Mouse (Mus musculus) gastrocnemius, postnatal 25 days (tissue): ENCODE data around the gene Aldh1a3. TPM values are rescaled to one million over a fixed set of nuclear protein-coding genes. Genes with fewer than 3 reads are reported as not detected.

ENCODE experiments used
- DNase-seq: peaks from one replicate; pipeline ENCODE4 v3.0.0; 2022
- microRNA-seq, 2 experiments: library from miRNA; unstranded; fragments of <30 nt; microRNA quantifications; one replicate each; pipeline ENCODE4 v1.2.0; 2021; ENCODE audit warnings: borderline replicate concordance in 2 of 2
- total RNA-seq, 2 experiments: library from RNA; stranded (reverse); gene quantifications; 1 replicate in 1 of 2; 2 replicates in 1 of 2; pipeline ENCODE4 v1.2.3; 2021

The Aldh1a3 gene
- total RNA-seq, 2 experiments from 2014 or later: 1.8 to 2.9 TPM

DNA sequence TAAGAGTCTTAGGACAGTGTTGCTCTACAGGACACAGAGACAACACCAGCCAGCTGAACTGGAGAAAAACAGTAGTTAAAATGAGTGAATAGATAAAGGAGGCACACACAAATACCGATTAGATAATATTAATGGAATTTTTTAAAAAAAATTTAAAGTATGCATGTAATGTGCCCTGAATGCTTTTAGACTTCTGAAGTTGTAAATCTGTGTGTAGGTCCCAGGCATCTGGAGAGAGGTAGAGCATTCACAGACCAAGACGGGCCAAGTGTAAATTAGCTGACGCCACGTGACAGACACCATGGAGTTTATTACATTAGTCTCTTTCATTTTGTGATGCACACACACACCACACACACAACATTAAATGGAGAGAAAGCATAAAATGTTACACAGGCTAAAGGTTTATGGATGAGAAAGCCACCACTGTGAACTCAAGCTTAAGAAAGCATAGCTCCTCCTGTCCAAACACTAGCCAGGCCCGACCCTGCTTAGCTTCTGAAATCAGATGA lies 57.3 kb downstream of the Aldh1a3 start:
- no peak for DNase-seq

DNA sequence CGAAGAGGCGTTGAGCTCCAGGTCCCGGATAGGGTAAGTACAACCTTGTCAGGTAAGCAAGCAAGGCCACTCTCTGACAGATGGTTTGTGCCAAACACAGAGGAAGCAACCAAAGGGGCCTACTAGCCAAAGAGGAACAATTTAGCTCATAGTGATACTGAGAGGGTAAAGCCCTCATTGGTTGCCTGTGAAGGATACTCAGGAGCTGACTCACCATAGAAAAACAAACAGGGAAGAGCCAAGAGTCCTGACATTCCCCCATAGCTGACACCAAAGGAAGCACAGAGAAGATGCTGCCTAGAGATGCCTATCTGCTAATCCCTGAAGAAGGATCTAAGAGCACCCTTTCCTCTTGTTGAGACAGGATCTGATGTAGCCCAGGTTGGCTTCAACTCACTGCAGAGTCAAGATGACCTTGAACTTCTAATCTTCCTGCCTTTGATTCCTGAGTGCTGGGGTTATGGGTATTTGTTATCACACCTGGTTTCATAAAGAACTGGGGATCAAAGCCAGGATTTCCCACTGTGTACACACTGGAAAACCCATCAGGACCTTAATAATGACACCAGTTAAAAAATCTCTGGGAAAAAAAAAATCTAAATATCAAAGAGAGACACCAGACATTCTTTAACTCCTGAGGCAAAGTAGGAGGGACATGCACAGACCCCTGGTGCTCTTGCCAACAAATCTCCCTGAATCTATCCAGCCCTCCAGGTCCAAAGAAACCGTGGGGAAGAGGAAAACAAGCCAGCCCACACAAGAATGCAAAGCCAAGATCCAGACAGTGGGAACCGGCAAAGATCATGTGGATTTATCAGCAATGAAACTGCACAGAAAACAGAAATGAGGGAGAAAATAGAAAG lies 58.0 kb downstream of the Aldh1a3 start:
- DNase-seq: peak; percentile 14

DNA sequence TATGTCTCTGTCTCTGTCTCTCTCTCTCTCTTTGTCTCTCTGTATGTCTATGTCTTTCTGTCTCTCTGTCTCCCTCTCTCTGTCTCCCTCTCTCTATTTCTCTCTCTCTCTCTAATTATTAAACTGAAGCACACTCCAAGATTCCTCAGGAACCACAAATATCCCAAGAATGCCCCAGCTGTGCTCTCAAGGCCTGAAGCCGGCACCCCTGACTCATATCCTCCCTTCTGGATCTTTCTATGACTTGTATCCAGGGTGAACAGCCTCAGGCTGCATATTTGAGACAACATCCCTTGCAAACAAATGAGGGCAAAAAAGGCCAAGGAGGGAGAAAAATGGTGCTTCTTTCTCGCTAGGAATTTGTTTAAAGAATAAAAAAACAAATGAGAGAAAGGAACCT lies 61.4 kb downstream of the Aldh1a3 start, which contains the start of gene Gm10974:
Gene Gm10974 (plus strand): TSS at position 2 of the 400 bp plus-strand sequence.
- peak; percentile 29 for DNase-seq

DNA sequence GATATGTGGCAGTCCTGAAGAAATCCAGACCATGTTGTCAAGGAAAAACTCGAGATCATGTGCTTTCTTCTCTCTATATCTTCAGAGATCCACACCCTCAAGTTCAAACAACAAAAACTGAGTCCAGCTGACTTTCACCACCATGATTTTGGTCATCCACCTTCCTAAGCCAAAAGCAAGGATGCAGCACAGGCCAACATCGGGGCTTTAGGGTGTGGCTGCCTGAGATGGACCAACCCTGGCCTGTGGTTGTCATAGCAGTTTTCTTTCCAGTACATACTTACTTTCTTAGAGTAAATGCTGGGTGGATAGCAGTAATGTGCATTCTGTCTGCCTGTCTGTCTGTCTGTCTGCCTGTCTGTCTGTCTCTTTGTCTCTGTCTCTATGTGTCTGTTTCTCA lies 61.9 kb downstream of the Aldh1a3 start:
- peak; percentile 7 for DNase-seq

- DNase-seq: no peak
These were observed 62.8 kb downstream of the Aldh1a3 start for GRCm38 (mm10) chr7:66364491-66364890.

DNA sequence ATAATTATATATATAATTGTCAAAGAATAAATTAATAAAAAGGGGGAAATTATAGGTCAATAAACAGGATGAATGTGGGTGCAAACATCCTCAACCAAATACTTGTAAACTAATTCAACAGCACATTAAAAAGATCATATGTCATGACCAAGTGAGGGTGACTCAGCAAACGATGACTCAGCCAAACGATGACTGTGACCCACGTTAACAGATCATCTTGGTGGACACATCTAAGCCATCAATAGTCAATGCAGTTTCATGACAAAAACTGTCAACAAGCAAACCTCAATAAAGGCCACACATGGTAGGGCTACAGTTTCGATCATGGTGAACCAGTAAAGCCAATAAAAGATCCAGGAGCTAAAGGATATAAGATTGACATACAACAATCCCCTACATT lies 68.3 kb downstream of the Aldh1a3 start:
- DNase-seq: no peak

- DNase-seq: no peak
These were observed 68.9 kb downstream of the Aldh1a3 start for GRCm38 (mm10) chr7:66358461-66358860.

DNA sequence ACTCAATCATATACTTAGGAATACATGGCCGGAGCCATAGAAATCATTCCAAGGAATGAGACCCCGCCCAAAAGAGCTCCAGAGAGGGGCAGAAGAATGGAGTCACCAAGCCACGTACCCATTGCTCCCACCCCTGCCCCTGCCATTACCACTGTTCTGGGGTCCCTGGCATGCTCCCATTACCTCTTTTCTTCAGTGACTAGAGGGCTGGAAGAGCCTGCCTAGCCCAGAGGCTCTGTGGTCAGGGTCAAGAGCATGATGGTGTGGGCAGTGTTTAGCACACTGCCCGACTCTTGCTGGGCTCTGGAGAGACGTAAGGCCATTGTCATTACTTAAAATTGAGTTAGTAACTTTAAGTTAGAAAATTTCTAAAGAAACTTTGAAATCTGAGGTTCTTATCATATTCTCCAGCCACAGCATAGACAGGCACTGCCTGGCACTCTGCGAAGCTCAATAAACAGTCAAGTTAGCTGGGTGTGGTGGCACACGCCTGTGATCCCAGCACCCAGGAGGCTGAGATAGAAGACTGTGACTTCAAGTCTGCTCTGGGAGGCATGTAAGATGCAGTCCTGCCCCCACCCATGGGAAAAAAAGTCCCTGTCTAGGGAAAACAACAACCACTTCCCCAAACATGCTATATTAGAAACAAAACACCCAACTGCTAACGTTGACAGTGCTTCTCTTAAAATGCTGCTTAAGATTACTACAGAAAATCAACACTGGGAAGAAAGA lies 71.4 kb downstream of the Aldh1a3 start:
- no peak for DNase-seq

- no peak for DNase-seq
These were observed 72.4 kb downstream of the Aldh1a3 start for GRCm38 (mm10) chr7:66354911-66355310.

DNA sequence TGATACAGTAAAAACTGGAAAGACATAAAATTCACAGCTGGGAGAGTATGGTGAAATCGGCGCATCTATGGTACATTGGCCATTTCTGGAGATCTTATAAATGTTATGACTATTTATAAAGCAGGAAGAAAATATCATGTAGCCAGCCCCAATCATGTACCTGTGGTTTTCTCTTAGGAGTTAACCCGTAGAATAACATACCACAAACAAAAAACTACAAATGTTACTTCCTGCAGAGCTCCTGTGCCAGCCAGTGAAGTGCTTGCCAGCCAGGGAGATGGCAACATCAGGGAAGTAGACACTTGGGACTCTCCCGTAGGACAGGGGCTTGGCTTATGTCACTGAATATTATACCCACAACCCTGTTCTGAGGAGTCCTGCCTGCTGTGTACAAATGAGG lies 76.2 kb downstream of the Aldh1a3 start:
- no peak for DNase-seq

- no peak for DNase-seq
These were observed 77.6 kb downstream of the Aldh1a3 start for GRCm38 (mm10) chr7:66349670-66350069.

DNA sequence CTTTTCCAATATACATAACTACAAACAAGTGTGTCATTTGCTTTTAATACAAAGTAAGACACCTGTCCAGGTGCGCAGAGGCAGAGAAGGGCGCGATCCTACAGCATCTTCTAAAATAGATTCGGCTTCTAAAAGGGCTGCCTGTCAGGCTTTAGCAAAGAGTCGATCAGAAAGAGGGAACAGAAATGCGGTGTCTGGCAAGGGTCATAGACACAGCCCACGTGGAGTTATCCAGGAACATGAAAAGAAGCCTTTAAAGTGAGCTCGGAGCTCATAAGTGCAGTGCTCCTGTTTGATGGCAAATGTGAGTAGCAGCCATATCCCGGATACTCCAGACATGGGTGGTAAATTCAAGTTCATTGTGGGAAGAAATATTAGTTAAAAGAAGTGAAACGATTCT lies 78.7 kb downstream of the Aldh1a3 start:
- no peak for DNase-seq

DNA sequence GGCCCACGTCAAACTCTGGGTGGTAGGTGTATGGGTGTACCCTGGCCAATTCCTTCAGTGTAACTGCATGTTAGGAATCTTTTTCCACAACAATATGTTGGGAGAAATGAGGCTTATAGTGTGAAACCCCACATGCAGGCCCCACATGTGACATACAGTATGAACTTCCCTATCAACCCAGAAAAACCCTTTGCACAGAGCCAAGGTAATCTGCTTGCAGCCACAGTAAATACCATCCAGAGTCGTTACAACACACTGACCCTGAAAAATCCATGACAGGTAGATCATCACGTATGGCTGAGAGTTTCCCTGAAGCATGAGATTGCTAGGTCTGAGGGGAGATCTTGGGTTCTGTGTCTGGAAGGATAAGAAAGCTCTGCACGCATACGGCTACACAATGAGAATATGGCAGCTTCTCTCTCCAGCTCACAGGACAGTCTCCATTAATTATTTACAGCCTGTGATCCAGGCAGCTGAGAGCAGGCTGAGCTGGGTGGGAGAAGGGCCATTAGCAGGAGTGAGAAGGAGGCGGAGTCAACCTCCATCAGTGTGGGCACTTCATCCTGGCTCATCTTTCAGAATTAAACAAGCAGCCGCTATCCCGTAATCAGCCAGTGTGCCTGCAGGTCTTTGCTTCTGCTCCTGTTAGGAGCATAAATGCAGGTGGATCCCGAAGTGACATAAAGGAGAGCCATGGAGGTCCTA lies 80.2 kb downstream of the Aldh1a3 start:
- no peak for DNase-seq

DNA sequence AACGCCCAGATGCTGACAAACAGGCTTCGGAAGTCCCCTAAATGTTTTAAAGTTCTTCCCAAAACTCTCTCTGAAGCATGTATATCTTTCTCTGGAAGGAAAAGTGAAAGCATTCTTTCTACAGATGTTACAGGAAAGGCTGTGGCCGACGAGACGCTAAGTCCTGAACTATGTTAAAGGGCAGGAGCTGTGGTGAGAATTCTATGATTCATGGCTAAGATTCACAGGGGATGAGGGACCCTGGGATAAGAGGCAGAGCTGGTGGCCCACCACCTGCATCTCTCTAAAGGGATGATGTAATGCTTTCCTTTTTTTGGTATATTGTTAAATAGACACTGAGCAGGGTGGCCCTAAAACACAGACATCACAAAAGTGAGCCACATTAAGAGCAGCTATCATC lies 84.0 kb downstream of the Aldh1a3 start:
- no peak for DNase-seq

DNA sequence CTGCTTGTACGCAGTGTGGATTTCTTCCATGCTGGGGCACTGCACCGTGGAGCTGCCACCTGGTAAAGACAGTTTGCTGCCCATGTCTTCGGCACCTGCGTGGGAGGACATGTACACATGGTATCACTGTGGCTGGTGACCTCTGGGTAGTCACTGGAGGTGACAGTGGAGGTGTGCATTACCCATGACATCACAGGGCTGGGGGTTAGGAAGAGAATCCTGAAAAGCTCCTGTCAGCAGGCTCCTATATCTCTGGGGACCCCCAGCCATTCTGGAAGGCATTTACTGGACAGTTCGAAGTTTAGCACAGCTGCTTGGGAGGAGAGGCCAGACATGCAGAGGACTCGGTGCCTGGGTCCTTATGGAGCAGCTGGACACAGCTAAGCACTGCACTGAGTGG lies 84.5 kb downstream of the Aldh1a3 start:
- DNase-seq: no peak

DNA sequence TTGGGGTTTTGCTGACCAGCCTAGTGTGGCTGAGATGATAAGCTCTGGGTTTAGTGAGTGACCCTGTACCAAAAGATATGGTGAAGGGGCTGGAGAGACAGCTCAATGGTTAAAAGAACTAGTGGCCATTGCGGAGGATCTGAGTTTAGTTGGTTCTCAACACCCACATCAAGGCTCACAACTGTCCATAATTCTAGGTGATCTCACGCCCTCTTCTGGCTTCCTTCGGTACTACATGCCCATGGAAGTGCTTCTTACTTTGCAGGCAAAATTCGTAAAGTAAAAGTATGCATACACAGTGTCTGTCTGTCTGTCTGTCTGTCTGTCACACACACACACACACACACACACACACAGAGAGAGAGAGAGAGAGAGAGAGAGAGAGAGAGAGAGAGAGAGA lies 85.0 kb downstream of the Aldh1a3 start:
- DNase-seq: no peak

Small RNA genes lying within 50 kb of the gene (microRNA-seq; reads per million reads assigned to microRNA genes)
- 0 reads per million in 2 experiments for gene Mir7057

Other genes with a start within 250 kb of the Aldh1a3 start
- not detected for gene Gm10974, start 61.6 kb downstream of the Aldh1a3 start, total RNA-seq
- 1 to 10 TPM; 3.2 to 3.7 TPM for gene Lrrk1, start 39.2 kb downstream of the Aldh1a3 start, total RNA-seq